Mouse (Mus musculus) heart, postnatal 14 days (tissue): ENCODE data around the gene Dus3l. TPM values are rescaled to one million over a fixed set of nuclear protein-coding genes. Genes with fewer than 3 reads are reported as not detected.
A peak's percentile ranks its signal among the peaks of the same experiment; 100 is the strongest.

ENCODE experiments used
- DNase-seq, 2 experiments: peaks; one replicate each; pipeline ENCODE4 v3.0.0; 2021 to 2022
- intact Hi-C: fragments of 180-260 bp; cut with DNase I; formaldehyde crosslinking; loops from one replicate; pipeline ENCODE4 v1.15.1; 2025
- total RNA-seq, 2 experiments: library from RNA; stranded (reverse); gene quantifications; 2 replicates each; pipeline ENCODE4 v1.2.3; 2021

Dus3l gene
- total RNA-seq, 2 experiments from 2014 or later: 19.6 to 21.6 TPM

- intact Hi-C loops: no loop called here
- no peak for DNase-seq
These were observed 11.1 kb upstream of the Dus3l start for GRCm38 (mm10) chr17:56753452-56753851.

- intact Hi-C loops: loop anchor here (5.0 kb wide), 1 partner anchor 67 kb away; no protein-coding TSS in a partner anchor
These were observed 10.0 kb upstream of the Dus3l start for GRCm38 (mm10) chr17:56754271-56755185.

DNA sequence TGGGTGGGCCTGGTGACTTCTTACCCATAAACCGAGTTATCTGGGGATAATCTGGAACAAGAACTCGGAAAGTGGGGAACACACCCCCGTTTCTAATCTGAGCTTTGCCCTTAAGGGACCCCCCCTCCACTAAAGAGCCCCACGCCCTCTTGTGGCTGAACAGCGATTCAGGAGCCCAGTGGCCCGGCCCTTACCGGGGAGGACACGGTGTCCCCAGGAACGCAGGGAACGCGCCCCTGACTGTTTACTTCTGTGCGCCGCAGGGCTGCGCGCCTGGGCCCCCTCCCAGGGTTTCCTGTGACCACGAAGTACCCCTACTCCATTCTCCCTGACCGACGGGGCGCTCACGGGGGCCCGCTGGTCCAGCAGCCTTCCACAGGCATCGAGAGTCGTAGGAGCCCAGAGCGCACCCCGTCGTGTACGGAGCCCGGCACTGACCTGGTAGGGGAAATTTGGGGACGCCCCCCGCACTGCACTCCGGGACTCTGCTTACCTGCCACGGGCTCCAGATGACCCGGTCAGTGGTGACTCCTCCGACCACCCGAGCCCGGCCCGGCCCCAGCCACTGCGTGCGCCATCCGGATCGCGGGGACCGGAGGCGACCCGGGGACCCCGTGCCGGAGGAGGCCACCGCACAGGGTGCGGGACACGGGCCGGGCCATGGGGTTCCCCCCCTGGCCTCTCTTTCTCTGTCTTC lies 7.7 kb upstream of the Dus3l start:
- peak; percentile 43 to 62 for DNase-seq

More at GRCm38 (mm10) chr17:56754271-56755185, 10.0 kb upstream of the Dus3l start:
- DNase-seq: no peak

GRCm38 (mm10) chr17:56757416-56758123 lies 7.0 kb upstream of the Dus3l start, which contains the start of gene Nrtn:
Gene Nrtn (minus strand): TSS chr17:56757530.
- DNase-seq: peak; percentile 85 to 91
- intact Hi-C loops: loop anchor here (2.0 to 5.0 kb wide), 2 partner anchors 39 to 70 kb away; partner anchors contain the start of gene Vmac

More for the DNA sequence above, 7.7 kb upstream of the Dus3l start:
- intact Hi-C loops: loop anchor here (2.0 to 5.0 kb wide), 2 partner anchors 38 to 70 kb away; partner anchors contain the start of gene Vmac

GRCm38 (mm10) chr17:56758132-56758531 lies 6.4 kb upstream of the Dus3l start:
- peak; percentile 54 to 77 for DNase-seq

GRCm38 (mm10) chr17:56759261-56759660 lies 5.3 kb upstream of the Dus3l start:
- intact Hi-C loops: loop anchor here (5.0 kb wide), 1 partner anchor 72 kb away; no protein-coding TSS in a partner anchor
- DNase-seq: no peak

More at GRCm38 (mm10) chr17:56758132-56758531, 6.4 kb upstream of the Dus3l start:
- intact Hi-C loops: loop anchor here (5.0 kb wide), 1 partner anchor 71 kb away; no protein-coding TSS in a partner anchor

DNA sequence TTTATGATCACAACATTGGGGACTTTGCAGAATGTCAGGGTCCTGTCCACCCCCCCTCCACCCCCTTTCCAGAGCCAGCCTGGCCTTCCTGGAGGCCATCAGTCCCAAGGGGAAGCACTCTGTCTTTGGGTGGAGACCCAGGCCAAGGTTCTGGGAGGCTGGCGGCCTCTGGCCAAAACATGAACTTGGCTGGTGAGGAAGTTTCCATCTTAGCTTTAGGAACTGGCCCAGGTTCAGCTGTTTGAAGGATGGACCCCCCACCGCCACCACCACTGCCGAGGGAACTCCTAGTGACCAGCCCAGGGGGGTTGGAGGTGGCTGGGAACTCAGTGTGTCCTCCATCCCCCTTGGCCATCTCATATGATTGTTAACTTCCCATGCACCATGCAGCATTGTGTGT lies 3.5 kb upstream of the Dus3l start:
- intact Hi-C loops: no loop called here
- DNase-seq: no peak

- peak; percentile 92 to 93 for DNase-seq
- intact Hi-C loops: no loop called here
These were observed 2.6 kb upstream of the Dus3l start for GRCm38 (mm10) chr17:56761991-56762410.

DNA sequence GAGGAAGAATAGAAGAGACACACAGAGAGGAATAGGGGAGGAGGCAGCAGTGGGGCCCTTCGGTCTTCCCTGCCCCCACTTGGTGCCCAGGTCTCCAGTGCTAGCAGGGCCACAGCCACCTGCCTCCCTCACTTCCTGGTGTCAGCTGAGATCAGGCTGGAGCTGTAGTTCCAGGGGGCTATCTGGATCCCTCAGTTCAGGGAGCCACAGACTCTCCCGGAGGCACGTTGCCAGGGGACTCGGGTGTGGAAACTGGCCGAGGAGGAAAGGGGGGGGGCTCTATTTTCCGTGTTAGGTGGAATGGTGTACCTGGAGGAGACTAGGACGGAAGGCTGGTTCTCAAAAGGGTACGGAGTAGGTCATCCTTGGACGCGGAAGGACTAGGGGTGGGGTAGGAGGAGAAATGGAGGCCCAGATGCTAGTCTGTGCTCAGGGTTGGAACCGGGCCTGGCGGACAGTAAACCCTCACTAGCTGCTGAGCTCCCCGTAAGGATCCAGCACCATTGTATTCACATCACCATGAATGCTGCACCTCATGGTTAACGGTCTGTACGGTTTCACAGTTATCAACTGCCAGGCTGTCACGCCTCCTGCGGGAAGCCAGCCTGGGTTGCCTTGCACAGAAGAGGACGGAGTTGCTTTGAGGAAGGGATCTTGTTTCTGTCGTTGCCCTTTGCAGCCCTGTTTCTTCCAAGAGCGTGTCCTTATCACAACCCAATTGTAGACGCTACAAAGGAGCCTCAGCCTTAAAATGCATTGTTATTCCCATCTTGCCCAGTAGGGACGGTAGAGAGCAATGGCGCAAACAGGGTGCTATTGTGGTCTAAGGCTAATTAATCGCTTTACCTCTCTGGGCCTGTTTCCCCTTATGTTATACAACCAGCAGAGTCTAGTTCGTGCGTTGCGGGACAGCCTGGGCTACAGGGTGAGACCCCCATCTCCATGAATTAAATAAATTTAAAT lies 1.5 kb upstream of the Dus3l start:
- DNase-seq: peak; percentile 55 to 72
- intact Hi-C loops: no loop called here

- no peak for DNase-seq
- intact Hi-C loops: no loop called here
These were observed 761 bp upstream of the Dus3l start for GRCm38 (mm10) chr17:56763741-56764250.

- DNase-seq: no peak
- intact Hi-C loops: no loop called here
These were observed 874 bp downstream of the Dus3l start for GRCm38 (mm10) chr17:56765431-56765830.

DNA sequence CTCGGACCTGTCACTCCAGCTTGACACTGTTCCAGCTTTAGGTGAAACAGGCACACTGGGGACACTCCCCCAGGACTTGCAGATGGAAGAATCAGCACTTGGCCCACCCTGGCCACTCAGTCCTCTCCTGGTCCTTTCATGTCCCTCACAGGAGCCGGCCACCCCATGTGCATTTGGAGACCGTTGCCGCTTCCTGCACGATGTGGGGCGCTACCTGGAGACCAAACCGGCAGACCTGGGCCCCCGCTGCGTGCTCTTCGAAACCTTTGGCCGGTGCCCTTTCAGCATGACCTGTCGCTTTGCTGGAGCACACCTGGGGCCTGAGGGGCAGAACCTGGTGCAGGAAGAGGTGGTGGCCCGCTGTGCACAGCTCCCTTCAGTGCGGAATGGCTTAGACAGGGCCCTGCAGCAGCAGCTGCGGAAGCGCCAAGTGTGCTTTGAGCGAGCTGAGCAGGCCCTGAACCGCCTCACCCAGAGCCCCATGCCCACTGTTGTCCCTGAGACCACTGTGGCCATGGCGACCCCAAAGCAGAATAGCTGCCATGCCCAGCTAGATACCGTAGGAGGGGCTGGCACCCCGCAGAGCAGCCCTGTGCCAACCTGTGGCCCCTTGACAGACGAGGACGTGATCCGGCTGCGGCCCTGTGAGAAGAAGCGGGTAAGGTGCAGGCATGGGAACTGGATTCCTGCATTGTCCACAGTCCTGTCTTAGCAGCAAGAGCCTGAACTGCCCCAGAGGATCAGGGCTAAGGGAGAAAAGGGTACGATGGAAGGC lies 2.3 kb downstream of the Dus3l start:
- intact Hi-C loops: no loop called here
- no peak for DNase-seq

DNA sequence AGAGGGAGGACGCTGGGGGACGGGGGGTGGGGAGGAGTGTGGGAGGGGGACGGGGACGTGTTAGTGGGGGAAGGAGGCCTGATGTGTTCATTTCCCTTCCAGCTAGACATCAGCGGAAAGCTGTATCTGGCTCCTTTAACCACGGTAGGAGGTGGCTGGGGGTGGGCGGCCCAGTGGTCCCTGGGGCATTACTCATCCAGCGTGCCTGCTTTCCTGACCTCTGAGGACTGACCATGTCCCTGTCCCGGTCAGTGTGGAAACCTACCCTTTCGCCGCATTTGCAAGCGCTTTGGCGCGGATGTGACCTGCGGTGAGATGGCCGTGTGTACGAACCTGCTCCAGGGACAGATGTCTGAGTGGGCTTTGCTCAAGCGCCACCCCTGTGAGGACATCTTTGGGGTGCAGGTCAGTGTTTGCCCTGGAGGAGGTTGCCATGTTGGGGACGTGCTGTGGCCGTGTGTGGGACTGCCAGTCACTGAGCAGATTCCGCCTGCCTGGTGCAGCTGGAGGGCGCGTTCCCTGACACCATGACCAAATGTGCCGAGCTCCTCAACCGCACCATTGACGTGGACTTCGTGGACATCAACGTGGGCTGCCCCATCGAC lies 3.1 kb downstream of the Dus3l start:
- intact Hi-C loops: no loop called here
- DNase-seq: no peak

DNA sequence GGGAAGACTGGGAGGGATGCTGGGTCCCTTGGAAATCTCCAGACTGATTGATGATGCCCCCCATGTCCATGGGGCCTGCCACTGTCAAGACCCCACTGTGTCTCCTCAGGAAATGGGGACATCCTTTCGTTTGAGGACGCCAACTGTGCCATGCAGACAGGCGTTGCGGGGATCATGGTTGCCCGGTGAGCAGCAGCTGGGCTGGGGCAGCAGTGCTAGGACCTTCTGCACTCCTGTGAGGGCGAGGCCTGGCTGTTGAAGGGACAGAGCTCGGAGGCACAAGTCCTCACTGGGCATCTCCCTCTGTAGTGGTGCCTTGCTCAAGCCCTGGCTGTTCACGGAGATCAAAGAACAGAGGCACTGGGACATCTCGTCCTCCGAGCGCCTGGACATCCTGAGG lies 4.4 kb downstream of the Dus3l start:
- intact Hi-C loops: no loop called here
- no peak for DNase-seq

DNA sequence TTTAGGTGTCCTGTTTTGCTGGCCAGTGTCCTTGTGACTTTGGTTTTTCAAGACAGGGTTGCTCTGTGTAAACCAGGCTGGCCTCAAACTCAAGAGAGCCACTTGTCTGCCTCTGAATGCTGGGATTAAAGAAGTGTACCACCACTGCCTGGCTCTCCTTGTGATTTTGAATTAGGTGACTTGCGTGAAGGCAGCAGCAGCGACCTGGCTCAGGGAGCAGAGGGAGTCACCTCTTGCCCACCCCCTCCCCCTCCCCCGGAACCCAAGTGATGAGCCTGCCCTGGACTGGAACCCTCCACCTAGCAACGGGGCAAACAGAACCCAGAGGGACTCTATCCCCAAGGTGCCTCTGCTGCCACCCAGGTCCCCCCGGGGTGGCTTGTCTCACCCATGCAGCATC lies 5.4 kb downstream of the Dus3l start, which contains the start of gene Prr22:
Gene Prr22, plus strand, starts transcription at position 301 of the 400 bp plus-strand sequence.
- no peak for DNase-seq
- intact Hi-C loops: no loop called here

DNA sequence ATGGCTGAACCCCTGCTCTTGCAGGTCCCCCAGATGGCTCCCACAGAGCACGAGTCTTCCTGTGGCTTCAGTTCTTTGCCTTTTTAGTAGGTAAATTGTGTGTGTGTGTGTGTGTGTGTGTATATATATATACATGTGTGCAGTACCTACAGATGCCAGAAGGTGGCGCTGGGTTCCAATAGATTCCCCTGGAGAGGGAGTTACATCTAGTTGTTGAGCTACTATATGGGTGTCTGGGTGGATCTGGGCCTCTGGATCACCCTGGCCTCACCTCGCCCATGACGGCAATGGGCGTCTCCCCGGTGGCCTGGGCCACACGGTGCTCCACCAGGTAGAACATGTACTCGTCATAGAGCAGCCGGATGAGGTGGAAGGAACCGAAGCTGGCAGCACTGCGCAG lies 13.0 kb downstream of the Dus3l start:
- no peak for DNase-seq
- intact Hi-C loops: no loop called here

DNA sequence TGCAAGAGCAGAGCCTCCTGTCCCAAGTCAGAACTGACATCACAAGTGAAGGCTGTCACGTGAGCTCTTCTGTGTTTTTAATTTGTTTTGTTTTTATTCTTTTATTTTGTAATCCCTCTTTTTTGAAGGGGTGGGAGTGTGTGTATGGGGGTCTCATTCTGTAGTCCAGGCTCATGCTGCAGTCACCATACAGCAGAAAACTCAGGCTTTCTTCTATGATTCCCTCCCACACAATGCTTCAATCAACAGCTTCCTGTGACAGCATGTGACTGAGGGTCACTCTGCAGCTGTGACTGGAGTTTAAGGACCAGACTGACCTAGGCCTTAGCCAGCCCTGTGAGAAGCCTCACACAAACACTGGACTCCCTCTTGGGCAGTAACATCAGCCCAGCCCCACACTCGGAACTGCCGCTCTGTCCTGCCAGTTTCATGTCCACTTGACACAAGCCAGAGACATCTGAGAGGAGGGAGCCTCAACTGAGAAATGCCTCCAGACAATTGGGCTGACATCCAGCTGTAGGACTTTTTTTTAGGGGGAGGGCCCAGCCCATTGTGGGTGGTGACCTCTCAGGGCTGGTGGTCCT lies 14.3 kb downstream of the Dus3l start:
- peak in 1 of 2 experiments; percentile 58 for DNase-seq

More for the DNA sequence above, 14.3 kb downstream of the Dus3l start:
- intact Hi-C loops: no loop called here
